Mouse (Mus musculus): Measurements from ENCODE around the gene Zcchc7. TPM values are rescaled to one million over a fixed set of nuclear protein-coding genes. Genes with fewer than 3 reads are reported as not detected.

Zcchc7 gene
- 35.3 and 37.1 TPM in 2 replicates for polyA plus RNA-seq (2015; fragmentation: Nextera tagmentation; extraction: Ambion mirVana)

DNA sequence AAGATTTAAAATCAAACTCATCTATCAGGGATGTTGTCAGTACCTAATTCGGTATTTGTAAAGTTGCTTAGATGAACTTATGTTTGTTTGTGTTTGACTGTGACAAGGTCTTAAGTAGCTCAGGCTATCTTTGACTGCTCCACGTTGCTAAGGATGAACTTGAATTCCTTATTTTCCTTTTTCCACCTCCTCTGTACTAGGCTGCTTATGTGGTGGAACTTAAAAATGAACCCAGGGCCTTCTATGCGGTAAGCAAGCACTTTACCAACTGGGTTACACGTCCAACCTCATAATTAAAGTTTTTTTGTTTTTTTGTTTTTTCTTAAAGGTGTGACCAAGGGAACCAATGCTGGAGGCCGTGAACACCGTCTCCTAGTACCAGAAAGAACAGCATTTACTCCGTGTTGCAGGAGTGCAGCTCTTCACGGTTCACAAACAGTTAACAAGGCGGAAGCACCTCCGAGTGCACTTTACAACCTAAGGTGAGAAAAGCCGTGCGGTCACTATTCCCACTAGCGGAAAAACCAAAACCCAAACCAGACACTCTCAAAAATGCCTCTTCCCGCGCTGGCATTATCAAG is at the start of gene Zcchc7:
Zcchc7 (plus strand) TSS at position 325 of the 581 bp plus-strand sequence.
- Histone ChIP-seq H3K4me1 (peaks cover 10% of the 10 kb centered on the region), H3K27me3 (replicated peaks) (0 out of 2 replicates have a peak, but pooled peaks cover 4% of the 10 kb centered on the region), H3K9me3 (no peaks in the 10 kb centered on the region), H3K4me2 (peak within 1 kb of the TSS; percentile 77), H3K4me3 (peak within 1 kb of the TSS; percentile 88), H3K36me3 (replicated peaks) (no peaks in the 10 kb centered on the region), H3K27ac (peak within 1 kb of the TSS; percentile 92), H3K9ac (peak within 1 kb of the TSS; percentile 90)
- ATAC-seq (replicated peaks): peak; percentile 53
- 5% methylated on average over 15 of the region's 15 CpGs for WGBS

DNA sequence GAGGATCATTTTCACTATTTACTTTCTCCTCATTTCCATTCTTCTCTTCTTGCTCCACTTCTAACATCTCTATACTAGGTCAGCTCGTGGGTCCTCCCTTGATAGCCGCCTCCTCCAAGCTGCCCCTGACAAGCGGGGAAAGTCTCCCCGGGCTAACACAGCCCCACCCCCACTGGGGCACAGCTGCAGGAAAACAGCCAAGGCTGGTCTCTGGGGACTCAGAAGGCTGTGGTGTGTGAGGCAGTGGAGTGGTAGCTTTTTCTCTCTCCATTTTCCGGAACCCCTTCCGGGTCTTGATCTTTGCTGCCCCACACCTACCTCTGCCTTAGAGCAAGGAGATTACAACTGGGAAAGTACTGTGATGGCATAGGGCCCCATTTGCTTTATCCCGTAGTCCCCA is 49.7 kb upstream of the Zcchc7 start:
- no peak overlapping the region for H3K9ac ChIP-seq
- H3K27ac ChIP-seq: no peak overlapping the region
- H3K4me3 ChIP-seq: no peak overlapping the region
- peaks cover 83% of the 10 kb centered on the region for H3K27me3 ChIP-seq (replicated peaks)
- H3K4me2 ChIP-seq: no peak overlapping the region
- no peak for ATAC-seq (replicated peaks)
- H3K9me3 ChIP-seq: no peaks in the 10 kb centered on the region
- H3K4me1 ChIP-seq: peaks cover 36% of the 10 kb centered on the region
- WGBS: 3% methylated on average over 7 of the region's 7 CpGs
- H3K36me3 ChIP-seq (replicated peaks): no peaks in the 10 kb centered on the region

DNA sequence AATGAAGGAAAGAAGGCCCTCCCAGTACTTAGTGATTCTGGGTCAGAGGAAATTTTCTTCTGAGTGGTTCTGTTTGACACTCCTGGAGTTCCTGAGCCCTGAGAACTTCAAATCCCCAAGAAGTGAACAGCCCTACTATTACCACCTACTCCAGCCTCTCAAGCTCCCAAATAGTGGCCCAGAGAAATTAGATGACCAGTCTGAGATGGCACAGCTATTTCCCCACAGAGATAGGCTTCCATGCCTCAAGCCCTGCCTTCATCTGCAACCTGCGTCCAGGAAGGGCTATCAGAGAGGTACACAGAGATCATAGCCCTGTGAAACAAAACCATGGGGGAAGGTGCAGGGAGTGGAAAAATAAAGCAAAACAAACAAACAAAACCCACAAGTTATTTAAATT is 48.8 kb upstream of the Zcchc7 start:
- no peak overlapping the region for H3K4me2 ChIP-seq
- 29% methylated on average over 1 of the region's 1 CpGs for WGBS

GRCm38 (mm10) chr4:44708311-44708710 is 47.4 kb upstream of the Zcchc7 start:
- 42% methylated on average over 8 of the region's 8 CpGs for WGBS
- Histone ChIP-seq H3K4me1 (peaks cover 23% of the 10 kb centered on the region), H3K36me3 (replicated peaks) (no peaks in the 10 kb centered on the region), H3K27me3 (replicated peaks) (peaks cover 81% of the 10 kb centered on the region), H3K4me3 (no peak overlapping the region), H3K9me3 (no peaks in the 10 kb centered on the region), H3K27ac (no peak overlapping the region), H3K4me2 (no peak overlapping the region), H3K9ac (no peak overlapping the region)
- no peak for ATAC-seq (replicated peaks)

More for the DNA sequence above, 48.8 kb upstream of the Zcchc7 start:
- Histone ChIP-seq H3K9me3 (no peaks in the 10 kb centered on the region), H3K9ac (no peak overlapping the region), H3K4me1 (peaks cover 32% of the 10 kb centered on the region), H3K4me3 (no peak overlapping the region), H3K27me3 (replicated peaks) (peaks cover 85% of the 10 kb centered on the region), H3K27ac (no peak overlapping the region), H3K36me3 (replicated peaks) (no peaks in the 10 kb centered on the region)
- no peak for ATAC-seq (replicated peaks)

DNA sequence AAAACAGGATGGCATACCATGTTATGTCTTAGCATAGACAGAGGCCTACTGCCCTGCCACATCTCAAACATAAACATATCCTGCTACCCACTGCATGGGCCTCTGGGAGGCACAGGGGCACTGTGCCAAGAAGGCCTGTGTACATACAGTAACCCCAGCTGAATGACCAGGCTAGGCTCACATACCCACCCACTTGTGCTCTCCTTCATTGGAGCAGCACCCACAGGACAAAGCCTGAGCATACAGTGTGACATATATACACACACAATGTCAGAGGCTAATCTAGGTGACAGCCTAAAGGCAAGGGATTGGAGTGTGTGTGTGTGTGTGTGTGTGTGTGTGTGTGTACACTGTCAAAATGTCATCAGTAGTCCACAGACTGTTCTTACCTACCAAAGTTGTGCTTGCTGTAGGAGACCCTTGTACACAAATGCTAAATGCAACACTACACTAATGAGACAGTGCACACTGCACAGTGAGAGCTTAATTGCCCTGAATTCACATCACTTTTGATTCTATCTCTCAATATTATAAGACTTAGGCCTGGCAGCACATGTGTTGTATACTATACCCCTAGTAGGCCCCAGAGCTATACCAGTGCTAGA is 46.5 kb upstream of the Zcchc7 start:
- H3K9ac ChIP-seq: no peak overlapping the region
- ATAC-seq (replicated peaks): no peak
- H3K4me2 ChIP-seq: no peak overlapping the region
- no peak overlapping the region for H3K27ac ChIP-seq
- H3K27me3 ChIP-seq (replicated peaks): peaks cover 81% of the 10 kb centered on the region
- no peak overlapping the region for H3K4me3 ChIP-seq
- H3K36me3 ChIP-seq (replicated peaks): no peaks in the 10 kb centered on the region
- H3K9me3 ChIP-seq: no peaks in the 10 kb centered on the region
- H3K4me1 ChIP-seq: peaks cover 14% of the 10 kb centered on the region

DNA sequence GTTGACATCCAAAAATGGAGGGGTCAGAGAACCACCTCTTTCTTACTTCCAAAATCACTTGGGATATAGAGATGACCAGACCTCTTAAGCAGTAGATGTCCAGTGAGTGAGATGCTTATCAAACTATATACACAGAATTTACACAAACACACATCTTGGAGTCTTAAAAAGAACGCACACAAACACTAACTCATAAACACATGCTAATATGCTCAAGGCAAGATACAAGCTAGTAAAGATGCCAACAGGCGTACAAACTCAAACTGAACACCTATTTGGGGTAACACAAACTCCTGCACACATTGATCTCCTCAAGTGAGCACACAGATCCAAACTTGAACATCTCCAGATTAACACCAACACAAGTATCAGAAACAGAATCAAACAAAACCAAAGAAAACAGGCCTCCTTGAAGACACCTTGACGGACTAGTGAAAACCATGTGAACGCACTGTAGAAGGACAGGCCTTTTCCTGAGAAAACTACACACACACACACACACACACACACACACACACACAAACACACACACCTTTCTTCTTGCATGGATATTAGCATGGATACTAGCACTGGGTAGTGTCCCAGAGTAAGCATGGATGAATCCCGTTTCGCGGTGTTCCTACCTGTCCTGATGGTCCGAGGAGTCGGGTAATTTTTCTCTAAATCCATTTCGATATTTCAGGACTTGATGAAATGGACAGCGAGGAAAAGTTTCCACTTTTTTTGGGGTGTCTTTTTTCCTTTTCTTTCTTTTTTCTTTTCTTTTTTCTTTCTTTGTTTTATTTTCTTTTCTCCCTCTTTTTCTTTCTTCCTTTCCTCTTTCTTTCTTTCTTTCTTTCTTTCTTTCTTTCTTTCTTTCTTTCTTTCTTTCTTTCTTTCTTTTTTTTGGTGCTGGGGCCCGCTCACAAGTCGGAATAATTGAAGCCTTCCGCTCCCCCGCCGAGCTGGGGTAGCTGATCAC is 45.7 kb upstream of the Zcchc7 start, which contains the start of gene Pax5:
Pax5 (minus strand) TSS at position 748 of the 961 bp plus-strand sequence.
- Histone ChIP-seq H3K4me2 (0 out of 2 replicates have a peak within 1 kb of the TSS, but pooled peaks have one; percentile 17), H3K4me3 (0 out of 2 replicates have a peak within 1 kb of the TSS, but pooled peaks have one; percentile 10), H3K27me3 (replicated peaks) (peaks cover 82% of the 10 kb centered on the region), H3K9ac (no peak within 1 kb of the TSS), H3K36me3 (replicated peaks) (no peaks in the 10 kb centered on the region), H3K27ac (0 out of 2 replicates have a peak within 1 kb of the TSS, but pooled peaks have one; percentile 34), H3K9me3 (no peaks in the 10 kb centered on the region), H3K4me1 (peaks cover 7% of the 10 kb centered on the region; the same call in 1 of the 2 replicates)
- 20% methylated on average over 16 of the region's 16 CpGs for WGBS
- ATAC-seq (replicated peaks): no peak

DNA sequence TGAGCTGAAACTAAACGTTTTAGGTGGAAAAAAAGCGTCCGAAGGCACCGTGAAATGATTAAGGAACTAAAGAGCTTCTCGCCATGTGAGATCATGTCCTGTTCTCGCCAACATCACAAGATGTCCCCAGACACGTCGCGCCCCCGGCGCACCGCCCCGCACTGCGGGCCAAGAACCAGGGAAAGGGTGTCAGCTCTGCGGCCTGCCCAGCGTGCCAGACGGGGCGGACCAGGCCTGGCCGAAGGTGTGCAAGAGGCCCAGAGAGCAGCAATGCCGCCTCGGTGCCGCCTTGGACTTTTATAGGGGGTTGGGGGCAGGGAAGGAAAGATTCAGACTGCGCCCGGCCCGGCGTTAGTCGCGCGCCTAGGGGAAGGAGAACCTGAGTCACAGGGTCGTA is 45.0 kb upstream of the Zcchc7 start:
- no peak overlapping the region for H3K9ac ChIP-seq
- H3K27me3 ChIP-seq (replicated peaks): peaks cover 80% of the 10 kb centered on the region
- no peaks in the 10 kb centered on the region for H3K9me3 ChIP-seq
- ATAC-seq (replicated peaks): no peak
- WGBS: 1% methylated on average over 30 of the region's 30 CpGs
- H3K4me2 ChIP-seq: 0 out of 2 replicates have a peak overlapping the region, but pooled peaks have one; percentile 17
- H3K4me3 ChIP-seq: 0 out of 2 replicates have a peak overlapping the region, but pooled peaks have one; percentile 10
- H3K36me3 ChIP-seq (replicated peaks): no peaks in the 10 kb centered on the region
- H3K4me1 ChIP-seq: peaks cover 7% of the 10 kb centered on the region; the same call in 1 of the 2 replicates
- 0 out of 2 replicates have a peak overlapping the region, but pooled peaks have one; percentile 34 for H3K27ac ChIP-seq

DNA sequence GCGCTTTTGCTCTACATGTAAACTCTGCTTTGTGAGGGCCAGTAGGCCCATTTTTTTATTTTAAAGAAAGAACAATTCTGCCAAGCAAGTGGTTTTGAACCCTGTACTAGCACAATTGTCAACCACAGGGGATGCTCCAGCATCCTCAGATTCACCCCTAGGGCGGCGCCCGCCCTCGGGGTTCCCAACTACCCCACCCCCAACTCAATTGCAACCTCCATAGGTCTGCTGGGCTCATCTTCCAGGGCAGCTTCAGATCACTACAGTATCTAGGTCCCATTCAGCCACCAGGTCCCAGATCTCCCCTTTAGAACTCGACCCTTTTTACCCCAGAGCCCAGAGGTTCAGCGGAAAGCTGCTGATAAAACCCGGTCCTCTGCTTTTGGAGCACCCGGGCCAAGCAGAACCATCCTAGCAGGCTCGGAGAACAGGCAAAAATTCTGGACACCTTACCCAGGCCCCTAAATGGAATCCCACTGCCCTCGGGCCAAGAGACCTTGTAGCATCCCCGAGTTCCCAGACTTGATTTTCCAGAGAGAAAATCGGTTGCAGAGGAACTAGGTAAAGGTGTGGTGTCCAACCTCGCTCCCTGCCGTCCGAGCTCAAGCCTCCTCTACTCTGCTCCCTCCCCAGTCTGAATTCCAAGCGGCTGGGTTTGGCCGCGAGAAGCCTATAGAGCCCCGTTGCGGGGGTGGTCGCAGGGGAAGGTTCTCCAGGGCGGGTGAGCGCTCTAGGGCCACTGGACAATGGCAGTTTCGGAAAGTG is 44.4 kb upstream of the Zcchc7 start:
- WGBS: 3% methylated on average over 25 of the region's 25 CpGs
- Histone ChIP-seq H3K27ac (0 out of 2 replicates have a peak overlapping the region, but pooled peaks have one; percentile 34), H3K4me3 (no peak overlapping the region), H3K4me1 (peaks cover 7% of the 10 kb centered on the region; the same call in 1 of the 2 replicates), H3K9ac (no peak overlapping the region), H3K27me3 (replicated peaks) (peaks cover 75% of the 10 kb centered on the region), H3K36me3 (replicated peaks) (no peaks in the 10 kb centered on the region), H3K9me3 (no peaks in the 10 kb centered on the region), H3K4me2 (peak overlapping the region; percentile 29; the same call in 1 of the 2 replicates)
- no peak for ATAC-seq (replicated peaks)

DNA sequence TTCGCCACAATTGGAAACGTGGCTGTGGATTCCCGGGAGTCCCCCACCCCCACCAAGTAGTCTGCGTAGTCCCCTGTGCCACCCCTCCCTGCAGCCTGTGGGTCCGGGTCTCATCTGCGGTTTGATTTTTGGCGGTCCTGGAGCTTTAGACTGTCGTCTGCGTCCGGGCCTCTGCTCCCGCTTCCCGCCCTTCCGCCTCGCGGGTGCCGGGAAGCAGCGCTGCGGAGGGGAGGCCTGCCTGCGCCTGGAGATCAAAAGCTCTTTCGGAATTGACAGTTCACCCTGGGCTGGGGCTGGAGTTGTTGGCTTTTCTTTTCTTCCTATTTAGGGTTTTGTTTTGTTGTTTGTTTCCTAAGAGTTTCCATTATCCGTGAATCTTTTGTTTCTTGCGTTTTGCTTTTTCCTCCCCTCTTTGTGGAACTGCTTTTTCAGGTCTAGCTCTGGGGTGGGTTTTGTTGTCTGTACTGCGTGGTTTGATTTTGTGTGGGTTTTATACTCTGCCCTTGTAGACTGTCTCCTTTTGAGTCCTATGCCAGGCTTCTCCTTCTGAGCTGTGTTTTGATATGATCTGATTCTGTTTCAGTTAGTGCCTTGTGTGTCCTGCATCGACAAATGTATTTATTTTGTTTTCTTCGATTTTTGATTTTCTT is 43.5 kb upstream of the Zcchc7 start:
- WGBS: under 1% methylated on average over 25 of the region's 25 CpGs
- H3K9ac ChIP-seq: no peak overlapping the region
- no peak overlapping the region for H3K27ac ChIP-seq

GRCm38 (mm10) chr4:44712786-44713553 is 42.7 kb upstream of the Zcchc7 start:
- under 1% methylated on average over 50 of the region's 50 CpGs for WGBS

More for the DNA sequence above, 43.5 kb upstream of the Zcchc7 start:
- peaks cover 75% of the 10 kb centered on the region for H3K27me3 ChIP-seq (replicated peaks)
- no peak for ATAC-seq (replicated peaks)
- H3K4me3 ChIP-seq: peak overlapping the region; percentile 16
- peaks cover 7% of the 10 kb centered on the region; the same call in 1 of the 2 replicates for H3K4me1 ChIP-seq
- no peaks in the 10 kb centered on the region for H3K36me3 ChIP-seq (replicated peaks)
- peak overlapping the region; percentile 29 for H3K4me2 ChIP-seq
- no peaks in the 10 kb centered on the region for H3K9me3 ChIP-seq

More at GRCm38 (mm10) chr4:44712786-44713553, 42.7 kb upstream of the Zcchc7 start:
- H3K4me1 ChIP-seq: peaks cover 7% of the 10 kb centered on the region; the same call in 1 of the 2 replicates
- peak overlapping the region; percentile 0; the same call in 1 of the 2 replicates for H3K27ac ChIP-seq
- peak overlapping the region; percentile 31 for H3K4me2 ChIP-seq
- H3K9me3 ChIP-seq: no peaks in the 10 kb centered on the region
- H3K9ac ChIP-seq: no peak overlapping the region
- peaks cover 75% of the 10 kb centered on the region for H3K27me3 ChIP-seq (replicated peaks)
- H3K4me3 ChIP-seq: peak overlapping the region; percentile 16; the same call in 1 of the 2 replicates
- no peaks in the 10 kb centered on the region for H3K36me3 ChIP-seq (replicated peaks)
- no peak for ATAC-seq (replicated peaks)

All from midbrain, embryonic 15.5 days (tissue).